Mouse (Mus musculus): ENCODE measurements around the gene Mgmt. TPM values are rescaled to one million over a fixed set of nuclear protein-coding genes. Genes with fewer than 3 reads are reported as not detected.

Gene Mgmt
- 0.40 and 1.0 TPM in 2 replicates for polyA plus RNA-seq (2012; rRNA removed; ENCODE audit: low replicate concordance)

GRCm38 (mm10) chr7:136894106-136894986, at the start of gene Mgmt:
TSS of gene Mgmt (plus strand) at chr7:136894614.

Measured in duodenum, adult 2 months (tissue).